Mouse (Mus musculus): Measurements from ENCODE around the gene Fancl. TPM values are rescaled to one million over a fixed set of nuclear protein-coding genes. Genes with fewer than 3 reads are reported as not detected.

Fancl gene
- polyA plus RNA-seq, 1 experiment from 2014 or later, result 28.9 TPM

DNA sequence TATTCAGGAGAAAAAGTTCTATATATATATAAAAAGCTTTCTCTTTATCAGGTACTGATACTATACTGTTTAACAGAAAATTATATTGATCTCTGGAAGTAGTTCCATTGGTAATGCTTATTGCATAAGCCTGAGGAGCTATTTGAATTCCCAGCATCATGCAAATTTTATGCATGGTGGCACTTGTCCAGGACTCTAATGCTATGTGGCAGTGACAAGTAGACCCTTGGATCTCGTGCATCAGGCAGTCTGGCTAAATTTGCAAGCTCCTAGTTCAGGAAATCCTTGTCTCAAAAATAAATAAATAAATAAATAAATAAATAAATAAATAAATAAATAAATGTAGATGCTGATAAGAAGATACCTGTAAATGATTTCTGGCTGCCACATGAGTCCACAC, 55.2 kb downstream of the Fancl start:
- no peaks in the 10 kb centered on the region for H3K27me3 ChIP-seq (ENCODE audit: insufficient read depth, poor library complexity, severe bottlenecking)
- WGBS, result 80% methylated on average over 1 of the region's 1 CpGs

DNA sequence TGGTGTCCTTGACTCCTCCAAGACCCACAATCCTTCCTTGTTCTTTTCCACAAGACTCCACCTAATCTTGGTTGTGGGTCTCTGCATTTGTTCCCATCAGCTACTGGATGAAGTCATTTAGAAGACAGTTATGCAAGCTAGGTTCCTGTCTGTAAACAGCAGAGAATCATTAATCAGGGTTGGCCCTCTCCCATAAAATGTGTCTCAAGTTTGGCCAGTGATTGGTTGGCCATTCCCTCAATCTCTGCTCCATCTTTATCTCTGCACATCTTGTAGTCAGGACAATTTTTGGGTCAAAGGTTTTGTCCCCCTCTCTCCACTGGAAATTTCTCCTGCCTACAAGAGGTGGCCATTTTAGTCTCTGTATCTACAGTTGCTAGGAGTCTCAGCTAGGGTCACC, 58.4 kb downstream of the Fancl start:
- no peak for DNase-seq (ENCODE audit: low spot score)
- H3K4me3 ChIP-seq, result no peak overlapping the region
- no peaks in the 10 kb centered on the region for H3K4me1 ChIP-seq
- H3K36me3 ChIP-seq, result peaks cover 6% of the 10 kb centered on the region; the same call in 1 of the 2 replicates
- no peaks in the 10 kb centered on the region for H3K9me3 ChIP-seq
- H3K27ac ChIP-seq, result no peak overlapping the region
- no peaks in the 10 kb centered on the region for H3K27me3 ChIP-seq (ENCODE audit: insufficient read depth, poor library complexity, severe bottlenecking)

More for the DNA sequence above, 55.2 kb downstream of the Fancl start:
- H3K27ac ChIP-seq, result no peak overlapping the region
- H3K9me3 ChIP-seq, result no peaks in the 10 kb centered on the region
- DNase-seq (ENCODE audit: low spot score), result no peak
- H3K4me3 ChIP-seq, result no peak overlapping the region
- no peaks in the 10 kb centered on the region for H3K36me3 ChIP-seq
- no peaks in the 10 kb centered on the region for H3K4me1 ChIP-seq

DNA sequence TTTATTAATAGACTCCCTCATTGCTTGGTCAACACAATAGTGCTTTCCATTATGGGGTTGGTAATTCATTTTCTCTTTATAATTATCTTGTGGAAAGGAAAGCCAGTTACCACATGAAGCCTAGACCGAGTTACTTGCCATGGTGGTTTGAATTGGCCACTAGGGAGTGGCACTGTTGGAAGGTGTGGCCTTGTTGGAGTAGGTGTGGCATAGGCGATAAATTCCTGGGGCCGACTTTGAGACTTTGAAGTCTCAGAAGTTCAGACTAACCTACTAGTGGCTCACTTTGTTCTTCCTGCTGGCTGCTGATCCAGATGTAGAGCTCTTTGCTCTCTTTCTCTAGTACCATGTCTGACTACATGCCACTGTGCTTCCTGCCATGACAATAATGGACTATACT, 63.9 kb downstream of the Fancl start:
- WGBS, result 76% methylated on average over 3 of the region's 3 CpGs
- Histone ChIP-seq H3K9me3 (no peaks in the 10 kb centered on the region), H3K36me3 (peaks cover 6% of the 10 kb centered on the region; the same call in 1 of the 2 replicates), H3K27ac (no peak overlapping the region), H3K27me3 (ENCODE audit: insufficient read depth, poor library complexity, severe bottlenecking) (no peaks in the 10 kb centered on the region), H3K4me3 (no peak overlapping the region), H3K4me1 (no peaks in the 10 kb centered on the region)
- DNase-seq (ENCODE audit: low spot score), result no peak

DNA sequence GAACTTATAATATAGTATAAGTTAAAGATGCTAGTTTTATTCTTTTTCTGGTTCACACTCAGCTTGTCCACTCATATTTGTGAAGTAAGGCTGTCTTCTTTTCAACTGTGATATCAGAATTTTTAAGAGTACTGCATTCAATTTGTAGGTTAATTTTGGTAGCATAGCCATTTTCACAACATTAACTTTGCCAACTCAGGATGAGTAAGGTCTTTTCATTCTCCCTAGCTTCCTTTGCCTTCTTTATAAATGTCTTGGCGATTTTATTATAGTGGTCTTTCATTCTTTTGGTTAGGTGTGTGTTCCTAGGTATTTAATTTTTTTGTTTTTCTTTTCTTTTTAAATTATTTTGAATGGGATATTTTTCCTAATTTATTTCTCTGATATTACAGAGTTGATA, 64.7 kb downstream of the Fancl start:
- no peak overlapping the region for H3K27ac ChIP-seq
- WGBS, result 84% methylated on average over 1 of the region's 1 CpGs
- DNase-seq (ENCODE audit: low spot score), result no peak
- peaks cover 6% of the 10 kb centered on the region; the same call in 1 of the 2 replicates for H3K36me3 ChIP-seq
- H3K4me3 ChIP-seq, result no peak overlapping the region
- H3K9me3 ChIP-seq, result no peaks in the 10 kb centered on the region
- no peaks in the 10 kb centered on the region for H3K27me3 ChIP-seq (ENCODE audit: insufficient read depth, poor library complexity, severe bottlenecking)
- H3K4me1 ChIP-seq, result no peaks in the 10 kb centered on the region

DNA sequence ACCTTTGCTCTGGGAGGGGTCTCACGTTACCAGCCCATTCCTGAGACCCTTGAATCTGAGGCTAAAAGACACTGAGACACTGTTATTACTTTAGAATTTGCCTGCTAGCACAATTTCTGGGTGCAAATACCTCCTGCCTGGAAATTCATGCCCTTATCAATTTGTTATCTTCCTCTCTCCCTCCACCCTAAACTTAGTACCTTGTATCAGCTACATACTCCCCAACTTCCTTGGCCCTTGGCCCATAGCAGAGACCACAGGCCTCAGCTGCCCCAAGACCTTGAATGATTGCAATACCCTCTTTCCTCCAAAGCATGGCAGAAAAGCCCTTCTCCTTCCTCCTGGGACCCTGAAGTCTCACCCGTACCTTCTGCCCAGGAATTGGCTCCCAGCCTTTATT, 65.3 kb downstream of the Fancl start:
- WGBS, result 81% methylated on average over 2 of the region's 2 CpGs
- Histone ChIP-seq H3K9me3 (no peaks in the 10 kb centered on the region), H3K27me3 (ENCODE audit: insufficient read depth, poor library complexity, severe bottlenecking) (no peaks in the 10 kb centered on the region), H3K4me3 (no peak overlapping the region), H3K4me1 (no peaks in the 10 kb centered on the region), H3K36me3 (peaks cover 6% of the 10 kb centered on the region; the same call in 1 of the 2 replicates), H3K27ac (no peak overlapping the region)
- no peak for DNase-seq (ENCODE audit: low spot score)

DNA sequence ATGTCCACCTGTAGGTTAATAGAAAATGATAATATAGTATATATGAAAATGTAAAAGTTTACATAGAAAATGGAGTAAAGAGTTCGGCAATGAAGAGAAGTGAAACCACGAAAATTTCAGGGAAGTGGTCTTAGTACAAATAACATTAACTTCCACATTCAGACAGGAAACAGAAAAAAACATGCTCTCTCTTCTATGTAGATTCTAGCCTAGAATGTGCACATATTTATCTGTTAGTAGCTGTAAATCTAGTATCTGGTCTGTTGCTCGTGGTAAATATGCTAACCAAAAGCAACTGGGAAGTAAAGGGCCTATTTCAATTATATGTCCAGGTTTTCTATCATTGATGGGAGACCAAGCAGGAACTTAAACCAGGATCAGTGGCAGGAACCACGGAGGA, 66.8 kb downstream of the Fancl start:
- WGBS, result 90% methylated on average over 4 of the region's 4 CpGs
- H3K27me3 ChIP-seq (ENCODE audit: insufficient read depth, poor library complexity, severe bottlenecking), result no peaks in the 10 kb centered on the region
- H3K9me3 ChIP-seq, result no peaks in the 10 kb centered on the region
- H3K4me3 ChIP-seq, result no peak overlapping the region
- H3K27ac ChIP-seq, result no peak overlapping the region
- no peaks in the 10 kb centered on the region for H3K4me1 ChIP-seq
- H3K36me3 ChIP-seq, result no peaks in the 10 kb centered on the region
- no peak for DNase-seq (ENCODE audit: low spot score)

DNA sequence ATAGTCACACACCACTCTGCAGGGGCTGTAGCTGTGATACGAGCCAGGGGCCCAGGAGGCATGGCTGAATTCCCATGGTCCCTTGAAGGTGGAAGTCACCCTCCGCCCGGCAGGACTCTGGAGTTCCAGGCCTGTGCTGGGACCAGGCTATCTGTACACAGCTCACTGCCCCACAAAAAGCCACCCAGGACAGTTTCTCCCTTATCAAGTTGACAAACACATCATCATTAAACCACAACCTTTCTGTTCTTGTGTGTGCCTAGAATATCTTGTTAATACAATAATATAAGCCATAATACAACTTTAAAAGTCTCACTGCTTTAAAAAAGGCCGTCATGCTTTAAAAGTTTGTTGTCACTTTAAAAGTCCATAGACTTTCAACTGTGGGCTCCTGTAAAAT, 68.1 kb downstream of the Fancl start:
- H3K27me3 ChIP-seq (ENCODE audit: insufficient read depth, poor library complexity, severe bottlenecking), result no peaks in the 10 kb centered on the region
- WGBS, result 88% methylated on average over 4 of the region's 4 CpGs
- H3K9me3 ChIP-seq, result no peaks in the 10 kb centered on the region
- no peaks in the 10 kb centered on the region for H3K4me1 ChIP-seq
- H3K27ac ChIP-seq, result no peak overlapping the region
- no peaks in the 10 kb centered on the region for H3K36me3 ChIP-seq
- no peak for DNase-seq (ENCODE audit: low spot score)
- no peak overlapping the region for H3K4me3 ChIP-seq

DNA sequence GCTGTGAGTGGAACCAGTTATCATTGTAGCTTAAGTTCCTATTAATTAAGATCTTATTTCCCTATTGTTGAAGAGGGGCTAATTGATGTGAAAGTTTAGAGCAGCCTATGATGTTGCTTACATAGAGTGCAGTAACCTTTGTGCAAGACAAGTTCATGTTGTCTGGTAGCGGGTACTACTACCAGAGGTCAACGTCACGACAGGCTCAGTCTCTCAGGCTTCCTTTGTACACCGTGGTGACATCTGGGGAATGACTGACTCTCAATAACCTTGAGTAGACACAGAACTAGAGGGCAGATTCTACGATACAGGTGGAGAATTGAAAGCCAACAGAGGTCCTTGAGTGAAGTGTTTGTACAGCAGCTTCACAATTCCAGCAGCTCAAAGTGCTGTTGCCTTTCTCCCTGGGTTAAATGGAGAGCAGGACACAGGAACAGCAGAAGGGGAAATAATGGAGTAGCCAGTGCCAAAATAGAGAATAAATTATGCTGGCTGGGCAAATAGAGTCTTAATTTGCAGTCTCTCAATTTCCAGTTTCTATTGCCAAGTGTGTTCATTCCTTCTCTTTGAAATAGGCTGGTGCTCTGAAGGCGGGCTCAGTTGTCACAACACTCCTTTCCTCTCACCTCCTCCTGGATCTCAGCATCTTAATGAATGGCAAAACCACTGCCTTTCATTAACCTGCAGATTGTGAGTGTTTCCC, 91.3 kb downstream of the Fancl start:
- no peak for DNase-seq (ENCODE audit: low spot score)
- no peak overlapping the region for H3K4me3 ChIP-seq
- H3K27me3 ChIP-seq (ENCODE audit: insufficient read depth, poor library complexity, severe bottlenecking), result no peaks in the 10 kb centered on the region
- 84% methylated on average over 6 of the region's 6 CpGs for WGBS
- H3K4me1 ChIP-seq, result no peaks in the 10 kb centered on the region
- no peak overlapping the region for H3K27ac ChIP-seq
- peaks cover 17% of the 10 kb centered on the region; the same call in 1 of the 2 replicates for H3K36me3 ChIP-seq
- H3K9me3 ChIP-seq, result no peaks in the 10 kb centered on the region

DNA sequence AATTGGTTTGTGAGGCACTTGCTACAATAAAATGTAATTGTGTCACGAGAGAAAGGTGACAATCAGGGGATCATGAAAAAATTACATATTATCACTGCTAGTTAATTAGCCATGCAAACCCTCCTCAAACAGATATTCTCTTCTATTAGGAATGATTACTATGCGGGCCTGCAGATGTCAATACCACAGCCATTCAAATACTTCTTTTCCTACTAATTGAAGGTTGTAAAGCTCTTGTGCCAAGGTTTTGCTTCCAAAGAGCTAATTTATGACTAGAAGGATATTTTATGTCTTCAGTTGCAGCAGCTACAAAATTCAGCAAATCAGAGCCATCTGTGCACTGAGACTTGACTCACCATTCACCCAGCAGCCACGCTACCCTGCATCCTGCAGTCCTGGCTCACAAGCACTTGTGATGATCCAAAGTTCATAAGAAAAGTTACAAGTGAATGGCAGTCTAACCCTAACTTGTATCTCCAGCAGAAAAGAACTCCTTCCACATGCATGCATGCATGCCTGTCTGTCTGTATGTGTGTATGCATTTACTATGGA, 95.8 kb downstream of the Fancl start:
- no peaks in the 10 kb centered on the region for H3K9me3 ChIP-seq
- no peaks in the 10 kb centered on the region for H3K4me1 ChIP-seq
- 83% methylated on average over 3 of the region's 3 CpGs for WGBS
- no peak overlapping the region for H3K27ac ChIP-seq
- no peak for DNase-seq (ENCODE audit: low spot score)
- H3K4me3 ChIP-seq, result no peak overlapping the region
- H3K36me3 ChIP-seq, result no peaks in the 10 kb centered on the region
- H3K27me3 ChIP-seq (ENCODE audit: insufficient read depth, poor library complexity, severe bottlenecking), result no peaks in the 10 kb centered on the region

DNA sequence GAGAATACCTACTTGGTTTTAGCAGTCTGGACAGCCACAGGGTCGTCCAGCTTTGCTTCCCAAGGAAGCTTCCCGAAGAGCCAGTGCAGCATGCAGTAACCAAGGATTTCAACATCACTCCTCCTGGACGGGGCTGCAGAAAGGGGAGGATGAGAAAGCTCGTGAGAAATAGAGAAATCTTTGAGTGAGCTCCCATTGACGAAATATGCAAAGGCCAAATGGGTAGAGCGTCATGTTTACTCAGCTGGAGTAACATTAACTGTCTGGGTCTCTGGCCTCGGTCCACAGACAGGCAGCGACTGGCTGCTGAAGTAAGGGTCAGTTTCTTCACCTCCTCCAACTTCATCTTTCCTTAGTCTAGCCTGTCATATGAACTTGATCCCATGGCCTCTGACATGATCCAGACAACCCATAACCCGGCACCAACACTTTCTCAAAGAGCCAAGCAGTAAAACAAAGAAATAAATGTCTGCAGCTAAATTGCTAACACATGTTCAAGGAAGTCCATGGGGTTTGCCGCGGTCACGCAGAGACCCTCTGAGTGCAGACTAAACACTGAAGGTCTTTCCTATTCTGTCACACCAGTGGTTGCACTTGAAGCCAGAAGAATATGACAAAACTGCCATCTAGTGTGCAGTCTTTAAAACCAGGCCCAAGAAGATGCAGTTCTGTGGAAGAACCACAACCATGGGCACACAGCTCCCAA, 104.0 kb downstream of the Fancl start:
- Histone ChIP-seq H3K36me3 (no peaks in the 10 kb centered on the region), H3K27ac (no peak overlapping the region), H3K4me1 (no peaks in the 10 kb centered on the region), H3K9me3 (no peaks in the 10 kb centered on the region), H3K4me3 (no peak overlapping the region), H3K27me3 (ENCODE audit: insufficient read depth, poor library complexity, severe bottlenecking) (no peaks in the 10 kb centered on the region)
- DNase-seq (ENCODE audit: low spot score), result peak; percentile 75
- 66% methylated on average over 12 of the region's 12 CpGs for WGBS

DNA sequence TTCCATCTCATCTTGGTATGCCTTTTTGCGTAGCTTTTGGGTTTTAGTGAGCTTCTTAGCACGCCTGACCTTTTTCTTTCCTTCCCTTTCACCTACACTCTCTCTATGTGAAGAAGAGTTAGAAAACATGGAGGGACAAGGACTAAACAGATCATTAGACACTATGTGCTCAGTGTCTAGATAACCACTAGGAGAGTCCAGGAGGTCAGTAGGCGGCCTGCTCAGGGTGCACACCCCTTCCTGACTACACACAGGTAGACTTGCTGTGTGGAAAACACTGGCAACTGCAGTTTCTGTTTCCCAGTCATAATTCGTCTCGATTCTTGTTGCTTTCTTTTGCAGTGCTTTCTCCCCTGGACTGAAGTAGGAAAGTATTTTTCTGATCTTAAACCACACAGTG, 110.0 kb downstream of the Fancl start:
- no peak for DNase-seq (ENCODE audit: low spot score)
- no peaks in the 10 kb centered on the region for H3K9me3 ChIP-seq
- 87% methylated on average over 5 of the region's 5 CpGs for WGBS
- no peaks in the 10 kb centered on the region for H3K36me3 ChIP-seq
- H3K27ac ChIP-seq, result no peak overlapping the region
- no peaks in the 10 kb centered on the region for H3K4me1 ChIP-seq
- H3K27me3 ChIP-seq (ENCODE audit: insufficient read depth, poor library complexity, severe bottlenecking), result no peaks in the 10 kb centered on the region
- no peak overlapping the region for H3K4me3 ChIP-seq

DNA sequence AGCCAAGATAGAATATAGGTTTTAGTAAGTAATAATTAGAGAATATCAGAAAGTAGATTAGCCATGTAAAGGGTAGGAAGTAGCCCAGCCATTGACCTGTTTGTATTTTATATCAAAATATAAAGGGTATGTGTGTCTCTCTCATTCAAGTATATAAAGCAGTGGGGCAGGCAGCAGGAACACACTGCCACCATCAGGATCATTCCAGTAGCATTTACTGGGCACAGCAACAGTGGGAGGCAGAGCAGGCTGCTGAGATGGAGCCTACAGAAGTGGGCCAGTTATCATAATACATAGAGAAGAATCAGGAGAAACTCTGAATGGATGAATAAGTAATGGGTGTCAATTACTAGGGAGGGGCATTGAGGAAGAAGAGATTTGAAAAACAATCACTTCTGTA, 127.7 kb downstream of the Fancl start:
- 0 out of 2 replicates have a peak, but pooled peaks cover 2% of the 10 kb centered on the region for H3K36me3 ChIP-seq
- DNase-seq (ENCODE audit: low spot score), result no peak
- no peaks in the 10 kb centered on the region for H3K4me1 ChIP-seq
- H3K27ac ChIP-seq, result no peak overlapping the region
- no peaks in the 10 kb centered on the region for H3K9me3 ChIP-seq
- H3K27me3 ChIP-seq (ENCODE audit: insufficient read depth, poor library complexity, severe bottlenecking), result no peaks in the 10 kb centered on the region
- no peak overlapping the region for H3K4me3 ChIP-seq

DNA sequence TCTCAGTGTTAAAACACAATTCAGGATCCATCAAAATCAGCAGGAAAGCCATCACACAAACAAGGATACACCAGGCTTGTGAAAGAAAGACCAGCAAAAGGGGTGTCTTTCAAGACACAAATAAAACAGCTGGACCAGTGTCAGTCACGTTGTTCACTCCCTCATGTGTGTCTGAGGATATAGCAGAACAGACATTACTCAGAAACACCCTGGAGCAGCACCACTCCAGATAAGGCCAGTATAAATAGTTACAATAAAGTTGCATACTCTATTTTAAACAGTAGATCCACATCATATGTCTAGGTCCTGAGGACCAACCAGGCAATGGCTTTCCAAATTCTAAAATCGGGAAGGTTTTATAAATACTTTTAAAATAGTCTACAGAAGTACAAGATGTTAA, 130.2 kb downstream of the Fancl start:
- Histone ChIP-seq H3K4me3 (no peak overlapping the region), H3K36me3 (no peaks in the 10 kb centered on the region), H3K27ac (no peak overlapping the region), H3K27me3 (ENCODE audit: insufficient read depth, poor library complexity, severe bottlenecking) (no peaks in the 10 kb centered on the region), H3K4me1 (no peaks in the 10 kb centered on the region), H3K9me3 (no peaks in the 10 kb centered on the region)
- 64% methylated on average over 2 of the region's 2 CpGs for WGBS
- DNase-seq (ENCODE audit: low spot score), result no peak

All from heart, embryonic 10.5 days (tissue).